Mouse (Mus musculus): ENCODE results near the gene Vmn2r95.

GRCm38 (mm10) chr17:18462695-18463094 lies 38.8 kb downstream of the Vmn2r95 start:
- TF ChIP-seq POLR2A (IDR thresholded peaks at IDR 0.05; ENCODE audit: extremely low read depth, insufficient read depth, low read length) (no peak), CTCF (IDR thresholded peaks at IDR 0.05; ENCODE audit: extremely low read depth, insufficient read depth, low read length) (no peak)

Data from cortical plate, adult 2 months (tissue).